Mouse (Mus musculus) neural tube, embryonic 13.5 days (tissue): ENCODE measurements around the gene Arid1a. TPM values are rescaled to one million over a fixed set of nuclear protein-coding genes. Genes with fewer than 3 reads are reported as not detected.

Source experiments
- ATAC-seq: fragments of 200-750 bp; cut with Nextera tagmentation; 2 replicates; pipeline ENCODE4 v1.8.0; 2017; ENCODE audit warnings: low read depth, mild to moderate bottlenecking, moderate TSS enrichment, moderate library complexity
- H3K27ac ChIP-seq: fragments of 300-500 bp; sonication (generic); replicated peaks from 2 replicates; pipeline ENCODE4 v1.5.1; 2015; ENCODE audit warnings: moderate library complexity, mild to moderate bottlenecking, inconsistent platforms
- H3K27me3 ChIP-seq: fragments of 300-500 bp; sonication (generic); 2 replicates; pipeline ENCODE4 v1.6.1; 2015; ENCODE audit warnings: mild to moderate bottlenecking, inconsistent platforms
- H3K36me3 ChIP-seq: fragments of 300-500 bp; sonication (generic); 2 replicates; pipeline ENCODE4 v1.6.1; 2015; ENCODE audit warnings: mild to moderate bottlenecking, inconsistent platforms
- H3K4me1 ChIP-seq: fragments of 300-500 bp; sonication (generic); replicated peaks from 2 replicates; pipeline ENCODE4 v1.6.1; 2015; ENCODE audit warnings: inconsistent platforms
- H3K4me2 ChIP-seq: fragments of 300-500 bp; sonication (generic); 2 replicates; pipeline ENCODE4 v1.6.1; 2015; ENCODE audit warnings: inconsistent platforms, mild to moderate bottlenecking, moderate library complexity
- H3K4me3 ChIP-seq: fragments of 300-500 bp; sonication (generic); 2 replicates; pipeline ENCODE4 v1.5.1; 2015; ENCODE audit warnings: mild to moderate bottlenecking, inconsistent platforms
- H3K9ac ChIP-seq: fragments of 300-500 bp; sonication (generic); 2 replicates; pipeline ENCODE4 v1.6.1; 2015; ENCODE audit warnings: moderate library complexity, mild to moderate bottlenecking, inconsistent platforms
- H3K9me3 ChIP-seq: fragments of 300-500 bp; sonication (generic); 2 replicates; pipeline ENCODE4 v1.6.1; 2016; ENCODE audit warnings: inconsistent platforms
- WGBS: fragments of 180-500 bp; shearing (Covaris S2); methylation state at CpG from one replicate; pipeline ENCODE4 v1.1.7; 2015; 5-methylcytosine and 5-hydroxymethylcytosine counted together
- polyA plus RNA-seq: library from polyadenylated mRNA; unstranded; fragments of >200 nt; fragmentation: Nextera tagmentation; extraction: Ambion mirVana; gene quantifications from 2 replicates; pipeline ENCODE4 v1.2.1, GENCODE M21; 2015

The Arid1a gene
- polyA plus RNA-seq: 31.8 and 37.3 TPM in 2 replicates

GRCm38 (mm10) chr4:133756514-133757268 is at the start of gene Arid1a:
Gene Arid1a (minus strand): TSS chr4:133756769.
- Histone ChIP-seq H3K9me3 (no peaks in the 10 kb centered on the region), H3K4me3 (peak within 1 kb of the TSS; percentile 100), H3K4me1 (peaks cover 21% of the 10 kb centered on the region), H3K27me3 (no peaks in the 10 kb centered on the region), H3K27ac (peak within 1 kb of the TSS; percentile 100), H3K36me3 (no peaks in the 10 kb centered on the region), H3K9ac (peak within 1 kb of the TSS; percentile 100), H3K4me2 (peak within 1 kb of the TSS; percentile 97)
- ATAC-seq: peak; percentile 68
- under 1% methylated on average over 40 of the region's 40 CpGs for WGBS

- Histone ChIP-seq H3K4me2 (no peak overlapping the region), H3K36me3 (no peaks in the 10 kb centered on the region), H3K9ac (no peak overlapping the region), H3K9me3 (no peaks in the 10 kb centered on the region), H3K27me3 (no peaks in the 10 kb centered on the region), H3K4me3 (no peak overlapping the region), H3K4me1 (no peaks in the 10 kb centered on the region), H3K27ac (no peak overlapping the region)
- no peak for ATAC-seq
- 84% methylated on average over 15 of the region's 15 CpGs for WGBS
Measured at GRCm38 (mm10) chr4:133804401-133805263, 48.1 kb upstream of the Arid1a start.

- no peaks in the 10 kb centered on the region for H3K27me3 ChIP-seq
- ATAC-seq: no peak
- H3K36me3 ChIP-seq: no peaks in the 10 kb centered on the region
- H3K9me3 ChIP-seq: no peaks in the 10 kb centered on the region
- H3K4me3 ChIP-seq: no peak overlapping the region
- no peaks in the 10 kb centered on the region for H3K4me1 ChIP-seq
- H3K4me2 ChIP-seq: no peak overlapping the region
- 38% methylated on average over 6 of the region's 6 CpGs for WGBS
- no peak overlapping the region for H3K9ac ChIP-seq
- H3K27ac ChIP-seq: no peak overlapping the region
Measured at GRCm38 (mm10) chr4:133800589-133800988, 44.0 kb upstream of the Arid1a start.

GRCm38 (mm10) chr4:133793269-133793668 is 36.7 kb upstream of the Arid1a start:
- WGBS: 87% methylated on average over 3 of the region's 3 CpGs
- Histone ChIP-seq H3K4me1 (no peaks in the 10 kb centered on the region), H3K36me3 (no peaks in the 10 kb centered on the region), H3K27me3 (no peaks in the 10 kb centered on the region), H3K4me2 (no peak overlapping the region), H3K27ac (no peak overlapping the region), H3K9me3 (no peaks in the 10 kb centered on the region), H3K4me3 (no peak overlapping the region), H3K9ac (no peak overlapping the region)
- ATAC-seq: no peak

- ATAC-seq: no peak
- H3K9ac ChIP-seq: no peak overlapping the region
- no peaks in the 10 kb centered on the region for H3K36me3 ChIP-seq
- 82% methylated on average over 21 of the region's 21 CpGs for WGBS
- no peaks in the 10 kb centered on the region for H3K27me3 ChIP-seq
- no peak overlapping the region for H3K27ac ChIP-seq
- no peaks in the 10 kb centered on the region for H3K9me3 ChIP-seq
- H3K4me1 ChIP-seq: no peaks in the 10 kb centered on the region
- H3K4me2 ChIP-seq: no peak overlapping the region
- H3K4me3 ChIP-seq: no peak overlapping the region
Measured at GRCm38 (mm10) chr4:133774570-133775554, 18.3 kb upstream of the Arid1a start.

- Histone ChIP-seq H3K4me3 (no peak overlapping the region), H3K36me3 (no peaks in the 10 kb centered on the region), H3K4me1 (no peaks in the 10 kb centered on the region), H3K9me3 (no peaks in the 10 kb centered on the region), H3K4me2 (no peak overlapping the region), H3K9ac (no peak overlapping the region), H3K27ac (no peak overlapping the region), H3K27me3 (no peaks in the 10 kb centered on the region)
- ATAC-seq: no peak
- 87% methylated on average over 3 of the region's 3 CpGs for WGBS
Measured at GRCm38 (mm10) chr4:133769157-133769556, 12.6 kb upstream of the Arid1a start.

DNA sequence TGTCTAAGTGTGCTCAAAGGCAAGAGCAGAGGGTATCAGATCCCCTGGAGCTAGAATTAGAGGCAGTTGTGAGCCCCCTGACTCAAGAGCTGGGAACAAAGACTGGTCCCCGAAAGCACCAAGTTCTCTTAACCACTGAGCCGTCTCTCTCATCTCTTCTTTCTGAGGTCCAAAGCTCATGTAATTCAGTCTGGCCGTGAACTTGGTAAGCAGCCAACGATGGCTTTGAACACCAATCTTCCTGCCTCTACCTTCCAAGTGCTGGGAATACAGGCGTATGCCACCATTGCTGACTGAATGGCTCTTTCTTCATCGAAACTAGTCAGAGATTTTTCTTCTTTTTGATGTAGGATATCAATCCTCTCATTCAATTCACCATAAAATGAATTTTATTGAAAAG is 6.5 kb upstream of the Arid1a start:
- H3K9me3 ChIP-seq: no peaks in the 10 kb centered on the region
- 73% methylated on average over 6 of the region's 6 CpGs for WGBS
- H3K36me3 ChIP-seq: no peaks in the 10 kb centered on the region

DNA sequence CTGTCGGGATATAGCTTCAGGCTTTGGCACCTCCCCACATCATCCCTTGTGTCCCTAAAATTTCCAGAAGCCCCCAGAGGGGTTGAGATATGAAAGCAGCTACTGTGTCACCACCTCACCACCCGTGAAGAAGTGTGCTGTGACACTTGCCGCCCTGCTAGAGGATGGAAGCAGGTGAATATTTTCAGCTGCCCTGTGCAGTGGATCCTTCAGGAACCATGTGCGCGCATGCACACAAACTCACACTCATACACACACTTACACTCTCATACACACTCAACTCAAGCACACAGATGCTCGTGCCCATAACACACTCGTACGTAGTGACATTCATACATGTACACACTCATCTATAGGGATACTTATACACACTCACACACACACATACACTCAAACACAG is 3.1 kb upstream of the Arid1a start:
- WGBS: 88% methylated on average over 8 of the region's 8 CpGs
- H3K27ac ChIP-seq: no peak overlapping the region
- no peaks in the 10 kb centered on the region for H3K36me3 ChIP-seq
- no peak overlapping the region for H3K4me3 ChIP-seq
- H3K4me1 ChIP-seq: peaks cover 19% of the 10 kb centered on the region
- H3K4me2 ChIP-seq: no peak overlapping the region
- no peak for ATAC-seq
- no peak overlapping the region for H3K9ac ChIP-seq
- H3K27me3 ChIP-seq: no peaks in the 10 kb centered on the region
- H3K9me3 ChIP-seq: no peaks in the 10 kb centered on the region

More for the DNA sequence above, 6.5 kb upstream of the Arid1a start:
- Histone ChIP-seq H3K4me2 (no peak overlapping the region), H3K4me3 (no peak overlapping the region), H3K27me3 (no peaks in the 10 kb centered on the region), H3K27ac (no peak overlapping the region), H3K4me1 (no peaks in the 10 kb centered on the region), H3K9ac (no peak overlapping the region)
- ATAC-seq: no peak

- H3K36me3 ChIP-seq: no peaks in the 10 kb centered on the region
- peak overlapping the region; percentile 97 for H3K4me2 ChIP-seq
- H3K4me1 ChIP-seq: peaks cover 21% of the 10 kb centered on the region
- peak overlapping the region; percentile 100 for H3K27ac ChIP-seq
- no peaks in the 10 kb centered on the region for H3K27me3 ChIP-seq
- peak overlapping the region; percentile 100 for H3K4me3 ChIP-seq
- H3K9ac ChIP-seq: peak overlapping the region; percentile 100
- under 1% methylated on average over 38 of the region's 38 CpGs for WGBS
- ATAC-seq: peak; percentile 29
- H3K9me3 ChIP-seq: no peaks in the 10 kb centered on the region
Measured at GRCm38 (mm10) chr4:133757269-133757835, 783 bp upstream of the Arid1a start.

DNA sequence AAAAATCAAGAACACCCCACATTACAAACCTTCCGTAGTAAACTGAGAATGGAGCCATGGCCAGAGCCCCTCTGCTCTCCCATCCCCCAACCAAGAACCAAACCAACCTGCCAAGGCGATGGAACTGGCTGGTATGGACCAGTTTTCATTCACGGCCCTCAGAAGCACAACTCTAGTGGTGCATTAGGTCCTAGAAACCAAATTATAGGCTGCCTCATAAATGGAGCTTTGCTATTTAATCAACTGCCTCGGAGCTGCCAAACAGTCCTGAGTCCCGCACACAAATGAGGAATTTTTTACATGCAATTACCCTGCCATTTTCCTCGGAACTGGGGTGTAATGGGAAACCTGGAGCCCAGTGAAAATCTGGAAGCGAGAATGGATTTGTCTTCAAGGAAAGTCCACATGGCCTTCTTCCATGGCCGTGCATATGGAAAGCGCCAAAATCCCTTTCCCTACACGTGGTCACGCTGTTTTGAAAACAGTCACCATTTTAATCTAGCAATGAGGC is 653 bp downstream of the Arid1a start:
- Histone ChIP-seq H3K4me3 (peak overlapping the region; percentile 100), H3K27ac (peak overlapping the region; percentile 100), H3K4me2 (peak overlapping the region; percentile 97), H3K9me3 (no peaks in the 10 kb centered on the region), H3K4me1 (peaks cover 22% of the 10 kb centered on the region), H3K9ac (peak overlapping the region; percentile 100), H3K27me3 (no peaks in the 10 kb centered on the region), H3K36me3 (no peaks in the 10 kb centered on the region)
- no peak for ATAC-seq
- WGBS: 2% methylated on average over 11 of the region's 11 CpGs
